Mouse (Mus musculus) olfactory bulb, adult 2 months (tissue): Measurements from ENCODE around the gene Hmgb1.

ENCODE experiments used
- CTCF ChIP-seq: fragments of 200-500 bp; IDR thresholded peaks from 2 replicates; pipeline ENCODE4 v1.5.1; 2012; ENCODE audit warnings: low read depth, mild to moderate bottlenecking, low read length, moderate library complexity; ENCODE audit not compliant: insufficient read depth
- POLR2A ChIP-seq: fragments of 200-500 bp; IDR thresholded peaks from 2 replicates; pipeline ENCODE4 v1.6.1; 2012; ENCODE audit warnings: mild to moderate bottlenecking, low read depth, low read length, moderate library complexity; ENCODE audit not compliant: insufficient read depth

- TF ChIP-seq CTCF (no peak), POLR2A (no peak)
These were observed 84.2 kb downstream of the Hmgb1 start for GRCm38 (mm10) chr5:149100091-149100490.
